Mouse (Mus musculus) left cerebral cortex, postnatal 36 days (tissue): Measurements from ENCODE around the gene Bmf. TPM values are rescaled to one million over a fixed set of nuclear protein-coding genes. Genes with fewer than 3 reads are reported as not detected.

Source experiments
- DNase-seq, 2 experiments: peaks; one replicate each; pipeline ENCODE4 v3.0.0; 2021 to 2022; ENCODE audit warnings: low spot score in 2 of 2, mixed read lengths in 1 of 2
- intact Hi-C: fragments of 180-260 bp; cut with DNase I; formaldehyde crosslinking; loops from one replicate; pipeline ENCODE4 v1.15.1; 2025
- total RNA-seq, 2 experiments: library from RNA; stranded (reverse); gene quantifications; 2 replicates each; pipeline ENCODE4 v1.2.3; 2021

The Bmf gene
- total RNA-seq, 2 experiments from 2014 or later: 4.8 to 5.8 TPM

DNA sequence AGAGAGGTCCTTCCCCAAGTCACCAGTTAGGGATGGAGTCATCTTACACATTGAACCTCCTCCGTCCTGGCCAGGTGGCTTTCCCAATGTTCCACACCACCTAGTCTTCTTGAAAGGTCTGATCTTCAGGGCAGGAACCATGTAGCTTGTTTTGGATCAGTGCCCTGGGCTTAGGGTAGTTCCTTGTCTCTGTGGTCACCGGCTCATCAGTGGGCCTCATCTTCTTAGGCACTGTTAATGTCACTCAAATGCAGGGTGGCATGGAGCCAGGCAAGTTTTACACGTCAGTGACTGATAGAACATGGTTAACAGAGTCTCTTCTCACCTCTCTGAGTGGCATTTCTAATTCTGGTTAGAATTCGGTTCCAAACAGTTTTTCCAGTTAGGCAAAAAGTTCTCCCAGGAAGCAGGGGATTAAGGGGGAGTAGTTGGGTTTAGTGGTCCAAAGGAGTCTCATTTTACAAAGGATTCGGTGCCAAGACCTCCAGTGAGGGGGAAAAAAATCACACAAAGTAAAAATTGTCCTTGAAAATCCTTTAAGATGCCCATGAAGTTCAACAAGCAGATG, 26.2 kb downstream of the Bmf start:
- DNase-seq: no peak
- intact Hi-C loops: no loop called here

DNA sequence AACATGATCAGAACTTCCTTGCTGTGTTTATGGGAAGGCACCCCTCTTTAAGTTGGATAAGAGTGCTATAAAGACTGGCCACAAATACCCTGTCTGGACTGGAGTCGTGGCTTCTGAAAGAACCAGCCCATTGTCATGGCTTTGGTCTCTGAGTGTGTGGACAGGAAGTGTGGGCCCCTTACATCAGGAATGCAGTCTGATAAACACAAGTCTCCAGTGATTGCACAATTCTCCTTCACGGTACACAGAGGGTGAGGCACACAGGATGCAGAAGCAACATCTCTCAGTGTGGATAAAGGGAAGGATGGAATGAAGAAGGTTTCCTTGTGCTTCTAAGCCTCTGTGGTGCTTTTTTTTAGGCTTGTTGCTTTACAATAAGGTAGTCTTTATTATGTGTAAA, 27.2 kb downstream of the Bmf start:
- intact Hi-C loops: no loop called here
- DNase-seq: no peak

DNA sequence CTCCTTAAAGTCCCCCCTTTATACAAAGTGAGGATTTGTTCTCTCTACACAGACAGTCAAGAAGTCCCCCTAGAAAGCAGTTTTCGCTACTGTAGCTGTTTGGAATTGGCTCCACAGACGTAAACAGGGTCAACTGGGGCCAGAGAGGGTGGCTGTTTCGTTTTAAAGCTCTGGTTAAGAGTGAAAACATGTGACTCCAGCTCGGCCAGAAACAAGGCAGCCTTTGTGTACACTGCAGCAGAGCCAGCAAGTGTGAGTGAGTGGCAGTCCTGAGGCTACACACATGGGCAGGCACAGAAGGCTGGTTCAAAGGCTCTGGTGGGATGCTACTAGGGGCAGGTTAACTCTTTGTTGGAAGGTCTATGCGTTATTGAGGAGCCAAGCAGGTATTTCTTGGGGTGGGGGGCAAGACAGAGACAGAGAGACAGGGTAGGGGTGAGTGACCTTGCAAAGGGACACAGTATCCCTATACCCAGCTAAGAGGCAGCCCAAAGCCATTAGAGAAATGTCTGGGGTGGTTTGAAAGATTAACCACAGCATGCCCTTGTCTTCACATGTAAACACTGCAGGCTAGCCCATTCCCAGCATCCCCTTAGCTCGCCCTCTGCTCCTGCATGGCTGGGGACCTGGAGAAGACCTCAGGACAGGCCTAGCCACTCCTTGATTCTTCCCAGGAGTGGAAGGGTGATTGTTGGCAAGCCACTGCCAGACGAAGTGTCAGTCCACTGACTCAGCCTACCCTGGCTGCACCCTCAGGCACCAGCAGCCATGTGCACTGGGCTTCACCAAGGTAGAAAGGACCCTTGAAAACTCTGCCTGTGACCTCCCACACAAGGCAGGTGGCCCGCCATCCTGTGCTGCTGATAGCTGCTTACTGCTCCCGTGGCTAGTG, 29.2 kb downstream of the Bmf start:
- DNase-seq: no peak
- intact Hi-C loops: no loop called here

DNA sequence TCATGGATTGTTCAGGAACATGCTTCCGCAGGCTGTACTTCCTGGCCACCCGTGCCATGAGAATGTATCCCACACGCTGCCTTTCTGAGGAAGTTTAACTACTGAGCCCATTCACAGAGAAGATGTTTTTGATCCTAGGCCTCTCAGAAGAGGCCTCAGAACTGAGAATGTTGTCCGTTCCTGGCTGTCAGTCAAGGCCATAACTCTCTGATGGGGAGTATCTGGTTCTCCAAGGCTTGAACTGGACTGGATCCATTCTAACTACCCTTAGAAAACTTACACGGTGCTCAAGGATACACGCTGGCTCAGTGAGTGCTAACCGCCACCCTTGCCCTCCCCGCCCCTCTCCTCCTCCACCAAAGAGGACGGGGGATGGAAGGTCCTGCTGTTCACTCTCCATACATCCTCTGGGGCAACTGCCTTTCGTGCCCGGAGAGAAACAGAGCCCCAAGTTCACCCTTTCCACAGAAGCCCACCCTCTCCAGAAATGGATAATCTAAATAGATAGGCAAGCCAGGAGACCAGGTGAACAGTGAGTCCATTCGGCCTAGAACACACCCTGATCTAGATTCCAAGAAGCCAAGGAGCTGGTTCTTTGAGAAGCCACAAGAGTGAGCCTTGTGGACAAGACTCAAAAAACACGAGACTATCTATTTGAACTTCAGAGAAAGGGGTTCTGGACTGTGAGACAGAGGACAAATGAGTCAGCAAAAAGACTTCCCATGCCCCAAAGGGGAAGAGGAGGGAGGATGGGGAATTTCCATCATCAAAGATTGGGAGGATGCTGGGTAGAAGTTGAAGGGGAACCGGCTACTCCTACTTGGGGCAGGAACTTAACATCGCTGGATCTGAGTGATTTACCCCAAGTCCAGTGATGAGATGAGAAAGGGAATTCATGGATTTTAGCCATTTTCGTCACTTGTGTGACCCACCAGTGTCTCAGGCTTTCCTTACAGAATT, 36.8 kb downstream of the Bmf start:
- no peak for DNase-seq
- intact Hi-C loops: loop anchor here (5.0 kb wide), 1 partner anchor 35 kb away; the partner anchor contains the start of gene Bmf

DNA sequence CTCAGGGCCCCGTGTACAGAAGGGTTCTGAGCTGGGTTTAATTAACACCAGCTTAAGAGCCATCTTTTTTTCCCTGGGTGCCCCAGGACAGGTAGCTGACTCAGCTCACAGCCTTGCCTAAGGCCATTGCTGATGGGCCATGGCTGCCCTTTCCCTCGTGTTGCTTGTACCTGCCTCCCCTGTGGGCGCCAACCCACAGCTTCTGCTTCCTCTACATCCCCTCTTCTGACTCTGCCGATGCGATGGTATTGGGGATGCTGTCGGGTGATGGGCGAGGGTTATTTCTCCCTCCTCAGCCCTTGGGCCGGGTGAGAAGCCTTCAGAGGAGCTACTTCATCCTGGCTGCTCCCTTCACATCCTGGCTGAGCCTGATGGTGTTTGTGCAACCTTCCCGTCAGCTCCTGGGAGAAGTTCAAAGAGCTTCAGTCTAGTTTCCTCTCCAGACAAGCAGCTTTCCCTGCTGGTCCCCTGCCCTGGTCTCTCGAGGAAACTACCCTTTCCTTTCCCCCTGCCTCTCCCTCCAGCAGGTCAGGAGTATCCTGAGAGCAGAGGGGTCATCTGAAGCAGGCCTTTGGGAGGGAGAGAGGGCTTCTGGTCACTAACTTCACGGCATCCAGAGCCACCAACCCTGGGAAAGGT, 37.6 kb downstream of the Bmf start:
- intact Hi-C loops: loop anchor here (5.0 kb wide), 1 partner anchor 35 kb away; the partner anchor contains the start of gene Bmf
- DNase-seq: no peak

DNA sequence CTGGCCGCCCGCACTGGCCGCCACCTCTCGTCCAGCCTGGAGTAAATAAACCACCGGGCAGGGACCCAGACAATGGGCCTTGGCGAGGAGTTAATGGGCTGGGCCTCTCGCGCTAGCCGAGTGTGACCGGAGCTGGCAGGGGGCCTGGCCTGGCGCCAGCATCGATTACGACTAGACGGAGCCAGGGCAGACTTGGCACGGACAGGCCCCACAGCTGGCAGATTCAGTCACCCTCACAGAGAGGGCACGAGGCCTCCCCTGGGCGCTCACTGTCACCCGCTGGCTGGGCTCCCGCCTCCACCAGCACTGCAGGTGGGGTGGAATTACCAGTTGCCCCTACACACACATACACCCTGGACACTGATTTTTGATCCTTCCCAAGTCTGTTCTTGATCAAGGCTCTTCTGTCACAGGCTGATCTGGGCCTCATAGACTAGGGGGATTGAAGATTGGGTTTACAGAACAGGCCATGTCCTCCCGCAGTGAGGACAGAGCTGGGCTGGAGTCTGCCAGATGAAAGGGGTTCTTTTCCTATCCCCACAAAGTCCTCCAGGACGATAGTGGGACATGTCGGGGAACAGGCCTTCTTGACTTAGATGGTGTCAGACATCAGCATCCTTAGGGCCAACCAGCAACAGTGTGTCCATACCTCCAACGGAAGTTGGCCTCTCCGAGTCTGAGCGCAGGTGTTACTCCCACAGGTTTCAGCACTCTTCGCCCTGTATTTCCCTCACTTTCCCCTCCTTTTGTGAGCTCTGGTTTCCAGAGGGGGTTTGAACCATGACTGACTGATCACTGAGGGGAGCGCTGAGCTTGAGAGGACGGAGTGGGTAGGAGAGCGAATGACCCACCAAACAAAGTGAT, 38.8 kb downstream of the Bmf start:
- DNase-seq: peak; percentile 76 to 77
- intact Hi-C loops: loop anchor here (5.0 kb wide), 1 partner anchor 37 kb away; the partner anchor contains the start of gene Bmf

DNA sequence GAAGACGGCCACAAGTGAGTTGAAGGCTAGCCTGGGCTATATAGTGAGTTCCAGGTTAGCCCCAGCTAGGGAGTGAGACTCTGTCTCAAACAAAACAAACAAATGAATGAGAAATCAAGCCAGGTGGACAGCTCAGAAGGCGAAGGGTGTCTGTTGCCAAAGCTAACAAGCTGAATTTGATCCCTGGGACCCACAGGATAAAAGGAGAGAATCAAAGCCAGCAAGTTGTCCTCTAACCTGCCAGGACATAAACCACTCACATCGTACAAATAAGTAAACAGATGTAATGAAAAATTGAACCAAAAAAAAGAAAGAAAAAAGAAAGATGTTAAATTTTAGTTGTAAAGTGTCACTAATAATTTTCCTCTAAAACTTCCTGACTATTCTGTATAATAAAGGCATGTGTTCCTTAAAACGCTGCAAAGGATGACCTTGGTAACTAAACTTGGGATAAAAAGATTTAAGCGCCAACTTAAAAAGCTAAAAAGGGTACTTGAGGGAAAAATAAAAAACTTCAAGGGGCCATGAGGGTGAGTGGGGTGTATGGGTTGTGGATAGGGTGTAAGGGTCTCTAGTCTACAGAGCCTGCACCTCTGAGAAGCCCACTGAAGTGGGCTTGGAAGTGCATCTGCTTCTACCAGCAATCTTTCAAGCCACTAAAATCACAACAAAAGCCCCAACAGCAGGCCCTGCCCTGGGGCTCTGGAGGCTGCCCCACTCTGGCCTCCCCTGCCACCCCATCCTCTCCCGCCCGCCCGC, 39.6 kb downstream of the Bmf start:
- intact Hi-C loops: loop anchor here (5.0 kb wide), 1 partner anchor 37 kb away; the partner anchor contains the start of gene Bmf
- DNase-seq: no peak

DNA sequence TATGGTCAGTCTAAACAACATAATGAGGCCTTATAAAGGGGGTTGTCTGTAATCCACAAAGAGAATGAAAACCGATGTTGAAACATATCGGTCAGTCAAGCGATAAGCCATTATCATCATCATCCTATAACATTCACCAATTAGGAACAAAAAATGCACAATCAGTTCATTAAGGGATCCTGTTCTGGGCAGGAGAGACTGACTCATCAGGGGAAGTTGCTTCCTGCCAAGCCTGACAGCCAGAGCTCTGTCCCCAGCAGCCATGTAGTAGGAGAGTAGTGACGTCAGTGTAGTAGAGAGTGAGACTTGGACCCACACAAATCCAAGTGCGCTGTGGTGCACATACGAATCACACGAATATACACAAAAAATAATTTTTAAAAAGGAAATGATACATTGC, 42.4 kb downstream of the Bmf start:
- no peak for DNase-seq
- intact Hi-C loops: no loop called here

DNA sequence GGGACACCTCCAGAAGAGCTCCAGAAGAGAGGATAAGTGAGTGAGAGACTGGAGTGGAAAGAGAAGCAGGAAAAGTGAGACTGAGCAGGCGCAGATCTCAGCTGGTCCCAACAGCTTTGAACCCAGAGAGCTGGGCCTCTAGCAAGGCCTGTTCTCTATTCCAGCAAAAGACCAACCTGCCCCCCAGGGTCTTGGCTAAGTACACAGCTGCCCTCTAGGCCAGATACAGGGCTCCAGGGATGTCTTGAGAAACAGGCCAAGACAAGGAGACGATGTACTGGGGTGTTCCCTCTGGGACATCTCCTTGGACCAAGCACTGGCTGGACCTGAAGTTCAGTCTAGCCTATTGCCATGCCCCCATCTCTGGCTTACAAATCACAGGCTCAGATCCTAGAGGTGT, 49.3 kb downstream of the Bmf start:
- DNase-seq: no peak
- intact Hi-C loops: no loop called here

DNA sequence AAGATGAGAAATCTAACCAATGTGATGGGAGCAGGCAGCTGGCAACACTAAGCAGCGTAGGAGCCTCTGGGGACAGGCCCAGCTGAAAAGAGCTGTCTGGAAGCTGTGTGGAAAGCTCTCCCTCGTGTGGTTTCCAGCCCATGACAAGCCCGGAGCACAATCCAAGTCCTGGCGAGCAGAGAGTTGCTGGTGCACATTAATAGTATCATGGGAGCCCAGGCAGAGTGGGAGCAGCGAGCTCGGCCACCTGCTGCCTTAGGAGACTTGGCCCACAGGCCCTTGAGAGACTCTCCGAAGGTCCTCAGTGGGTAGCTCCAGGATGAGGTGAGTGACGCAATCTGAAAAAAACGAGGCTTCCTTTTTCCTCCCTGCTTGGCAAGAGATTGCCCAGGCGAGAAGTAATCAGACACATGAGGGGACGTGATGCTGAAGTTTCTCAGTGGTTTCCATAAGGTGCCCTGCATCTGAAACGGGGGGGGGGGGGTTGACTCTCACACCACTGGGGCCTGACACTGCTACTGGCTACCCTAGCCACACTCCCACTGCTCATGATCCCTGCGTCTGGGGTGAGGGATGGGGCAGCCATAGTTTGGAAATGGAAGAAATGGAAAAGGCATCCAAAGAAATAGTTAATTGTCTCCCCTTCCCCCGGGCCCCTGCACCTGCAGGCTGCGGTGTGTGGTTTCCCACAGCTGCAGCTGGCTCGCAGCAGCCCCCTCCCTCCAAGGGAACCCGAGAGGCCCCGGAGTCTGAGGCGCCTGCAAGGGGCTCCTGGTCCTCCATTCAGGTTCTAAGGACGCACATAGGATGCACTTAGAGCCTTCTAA, 50.1 kb downstream of the Bmf start:
- DNase-seq: peak; percentile 28 to 37
- intact Hi-C loops: no loop called here

DNA sequence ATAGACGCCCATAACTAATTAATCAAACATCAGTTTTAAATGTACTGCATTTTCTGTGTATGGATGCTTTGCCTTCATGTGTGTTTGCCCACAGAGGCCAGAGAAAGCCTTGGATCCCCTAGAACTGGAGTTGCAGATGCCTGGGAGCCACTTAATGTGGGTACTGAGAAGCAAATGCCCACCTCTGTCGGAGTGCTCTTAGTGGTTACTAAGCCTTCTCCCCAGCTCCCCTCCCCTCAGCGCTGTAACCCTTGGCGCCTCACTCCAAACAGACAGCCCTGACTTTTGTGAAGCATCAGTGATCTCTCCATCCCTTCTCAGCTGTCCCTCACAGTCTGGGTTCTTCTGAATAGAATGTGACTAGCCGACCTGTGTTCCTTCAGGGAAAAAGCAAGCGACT, 51.0 kb downstream of the Bmf start:
- DNase-seq: no peak
- intact Hi-C loops: no loop called here

DNA sequence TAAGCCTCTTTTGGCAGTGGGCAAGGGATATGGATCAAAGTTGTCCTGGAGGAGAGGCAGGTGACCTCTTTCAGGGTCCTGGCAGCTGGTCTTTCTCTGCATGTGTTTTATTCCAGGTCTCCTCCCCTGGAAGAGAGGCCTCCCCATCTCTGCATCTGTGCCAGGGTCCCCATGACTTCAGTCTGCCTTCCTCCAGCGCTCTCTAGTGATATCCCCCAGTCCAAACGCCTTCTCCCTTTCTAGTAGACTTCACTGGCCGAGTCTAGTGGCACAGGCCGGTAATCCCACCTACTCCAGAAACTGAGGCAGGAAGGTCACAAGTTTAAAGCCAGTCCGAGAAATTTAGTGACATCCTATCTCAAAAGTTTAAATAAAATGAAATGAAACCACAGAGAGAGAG, 51.6 kb downstream of the Bmf start:
- intact Hi-C loops: no loop called here
- DNase-seq: no peak

DNA sequence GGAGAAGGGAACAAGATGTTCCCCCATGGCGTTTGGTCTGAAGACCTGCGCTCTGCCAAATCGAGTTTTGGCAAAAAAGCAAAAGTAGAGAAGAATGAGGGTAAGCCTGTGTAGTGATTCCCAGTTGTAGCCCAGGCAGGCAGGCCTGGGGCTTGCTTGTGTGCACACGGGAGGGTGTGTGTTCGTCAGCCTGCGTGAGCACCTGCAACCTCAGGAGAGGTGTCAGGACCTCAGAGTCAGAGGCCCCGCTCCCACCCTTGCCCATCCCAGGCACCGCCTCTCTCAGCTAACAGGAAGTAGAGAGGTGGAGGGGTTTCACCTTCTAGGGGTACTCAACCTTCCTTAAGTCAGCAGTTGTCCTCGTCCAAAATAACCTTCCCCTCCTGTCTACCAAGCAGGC, 54.5 kb downstream of the Bmf start:
- DNase-seq: no peak
- intact Hi-C loops: no loop called here

DNA sequence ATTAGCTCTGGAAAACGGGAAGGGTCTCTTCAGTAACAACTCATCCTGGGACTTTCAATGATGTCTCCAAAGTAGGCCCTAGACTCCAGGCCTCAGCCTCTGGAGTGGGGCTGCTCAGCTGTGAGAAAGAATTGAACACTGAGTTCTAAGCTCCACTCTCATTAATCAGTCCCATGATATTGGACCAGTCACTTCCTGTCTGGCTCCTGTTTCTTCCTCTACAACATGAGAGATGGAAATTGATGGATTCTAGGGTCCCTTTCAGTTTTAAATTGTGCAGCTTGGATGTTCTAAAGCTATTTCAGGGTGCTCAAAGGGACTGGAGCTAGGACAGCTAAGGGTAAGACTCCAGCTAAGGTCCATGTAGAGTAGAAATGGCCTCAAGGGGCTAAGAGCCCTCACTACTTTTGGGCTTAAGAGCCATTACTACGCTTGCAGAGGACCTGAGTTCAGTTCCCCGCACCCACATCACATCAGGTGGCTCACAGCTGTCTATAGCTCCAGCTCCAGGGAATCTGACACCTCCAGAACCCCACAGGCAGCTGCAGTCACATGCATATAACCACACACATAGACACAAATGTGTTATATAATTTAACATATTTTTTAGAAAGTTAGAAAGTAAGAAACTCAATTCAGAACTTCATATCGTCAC, 57.6 kb downstream of the Bmf start:
- intact Hi-C loops: no loop called here
- no peak for DNase-seq

DNA sequence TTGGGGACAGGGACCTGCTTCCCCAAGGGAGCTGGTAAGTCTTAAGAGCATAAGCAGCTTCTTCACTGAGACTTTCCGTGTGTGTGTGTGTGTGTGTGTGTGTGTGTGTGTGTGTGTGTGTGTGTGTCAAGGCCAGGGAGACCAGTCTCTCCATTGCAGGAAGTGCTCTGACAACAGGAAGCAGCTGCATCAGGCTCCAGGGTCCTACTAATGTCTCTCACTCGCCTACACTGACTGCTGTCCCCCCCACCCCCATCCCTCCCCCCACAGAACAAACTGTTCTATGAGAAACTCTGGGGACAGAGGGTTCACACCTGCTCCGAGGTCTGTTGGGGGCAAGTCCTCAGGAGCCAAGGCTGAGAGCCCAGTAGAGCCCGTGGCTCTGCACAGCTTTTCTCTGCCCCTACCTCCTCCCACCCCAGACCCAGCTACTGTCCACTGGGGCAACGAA, 58.2 kb downstream of the Bmf start:
- intact Hi-C loops: no loop called here
- DNase-seq: no peak

DNA sequence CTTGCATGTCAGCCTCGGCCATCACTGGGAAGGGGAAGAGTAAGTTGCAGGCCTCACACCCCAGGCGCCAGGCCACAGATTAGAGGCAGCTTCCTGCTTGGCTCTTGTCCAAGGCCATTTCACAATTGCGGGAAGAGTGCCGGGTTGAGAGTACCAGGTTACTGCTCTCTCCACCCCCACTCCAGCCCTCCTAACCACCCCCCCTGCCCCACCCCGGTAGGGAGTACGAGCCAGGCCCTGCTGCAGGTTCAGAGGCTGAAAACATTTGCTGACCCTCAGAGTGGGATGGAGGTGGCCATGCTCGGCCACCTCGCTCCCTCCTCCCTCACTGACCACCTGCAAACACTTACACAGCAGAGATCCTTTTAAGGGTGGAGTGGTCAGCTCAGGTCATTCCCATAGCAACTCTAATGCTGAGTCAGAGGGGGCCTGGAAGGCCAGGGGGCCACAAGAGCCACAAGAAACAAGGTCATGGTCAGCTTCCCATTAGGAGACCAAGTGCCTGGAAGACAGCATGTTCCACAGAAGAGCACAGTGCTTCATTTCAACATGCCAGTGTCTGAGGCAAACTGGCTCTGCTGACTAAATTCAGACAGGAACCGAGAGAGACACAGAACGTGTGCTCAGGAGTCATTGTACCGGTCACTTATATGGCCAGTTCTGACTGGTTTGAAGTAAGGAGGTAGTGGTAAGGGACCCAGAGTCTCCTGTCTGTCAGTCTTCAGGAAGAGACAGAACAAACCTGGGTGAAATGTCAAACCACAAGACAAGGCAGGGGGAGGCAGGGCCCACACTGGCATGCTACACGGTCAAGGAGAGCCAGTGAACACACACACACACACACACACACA, 59.0 kb downstream of the Bmf start:
- intact Hi-C loops: no loop called here
- no peak for DNase-seq
